Mouse (Mus musculus): ENCODE results near the gene Ddx17.

DNA sequence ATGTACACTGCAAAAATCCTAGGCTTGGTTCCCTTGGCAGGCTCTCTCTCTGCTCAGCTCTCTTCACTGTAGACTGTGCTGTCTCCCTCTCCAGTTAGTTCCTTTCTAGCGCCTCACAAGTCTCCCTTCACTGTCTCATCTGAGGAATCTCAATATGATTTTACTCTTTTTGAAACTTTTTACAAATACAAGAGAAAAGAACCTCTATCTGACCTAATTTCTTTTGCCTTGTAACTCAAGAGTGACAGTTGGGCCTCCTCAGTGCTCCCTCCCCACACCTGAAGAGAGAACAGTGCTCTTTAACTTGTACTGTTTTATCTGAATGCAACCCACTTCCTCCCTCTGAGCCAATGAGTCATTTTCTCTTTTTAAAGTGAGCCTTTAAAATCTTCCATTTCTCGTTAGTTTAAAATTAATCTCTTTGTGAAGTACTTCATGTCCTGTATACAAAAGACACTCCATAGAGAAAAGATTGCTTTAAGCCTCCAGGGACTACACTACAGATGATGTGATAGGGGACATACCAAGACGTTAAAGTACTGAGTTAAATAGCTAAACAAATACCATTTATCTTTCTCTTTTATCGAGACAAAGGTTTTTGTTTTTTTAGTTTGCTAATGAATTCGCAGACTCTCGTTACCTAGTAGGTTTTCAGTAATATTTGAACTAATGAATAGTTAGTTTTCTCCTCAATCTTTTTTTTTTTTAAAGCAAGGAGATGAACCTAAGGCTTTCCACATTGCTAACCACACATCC lies 31.3 kb upstream of the Ddx17 start:
- TF ChIP-seq CTCF (IDR thresholded peaks at IDR 0.05; ENCODE audit: low read depth) = no peak
- TF ChIP-seq EP300 (IDR thresholded peaks at IDR 0.05; ENCODE audit: low read depth) = no peak

All from heart, postnatal 0 days (tissue).